Mouse (Mus musculus): Measurements from ENCODE around the gene Cd37.
A peak's percentile ranks its signal among the peaks of the same experiment; 100 is the strongest.

Cd37 gene

GRCm38 (mm10) chr7:45234922-45235571 is 3.9 kb downstream of the Cd37 start:
- DNase-seq (ENCODE audit: low read depth, low spot score) = peak; percentile 79

GRCm38 (mm10) chr7:45234333-45234841 is 4.5 kb downstream of the Cd37 start:
- peak; percentile 64 for DNase-seq (ENCODE audit: low read depth, low spot score)

- DNase-seq (ENCODE audit: low read depth, low spot score) = no peak
These were observed 5.2 kb downstream of the Cd37 start for GRCm38 (mm10) chr7:45233580-45234332.

- no peak for DNase-seq (ENCODE audit: low read depth, low spot score)
These were observed 6.0 kb downstream of the Cd37 start for GRCm38 (mm10) chr7:45232716-45233465.

DNA sequence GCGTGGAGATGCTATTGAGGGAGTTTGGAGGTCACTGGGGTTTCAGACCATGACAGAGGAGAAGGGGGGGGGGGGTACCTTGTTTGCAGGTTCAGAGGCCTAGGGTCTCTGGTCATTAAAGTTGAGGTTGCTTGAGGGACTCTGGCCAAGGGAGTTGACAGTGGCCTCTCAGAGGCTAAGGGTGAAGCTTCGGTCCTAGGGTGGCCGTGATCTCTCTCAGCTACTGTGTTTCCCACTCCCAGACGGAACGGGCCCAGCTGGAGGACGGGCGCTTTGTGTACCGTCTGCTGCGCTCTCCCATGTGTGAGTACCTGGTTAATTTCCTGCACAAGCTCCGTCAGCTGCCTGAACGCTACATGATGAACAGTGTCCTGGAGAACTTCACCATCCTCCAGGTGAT is 7.0 kb downstream of the Cd37 start:
- DNase-seq (ENCODE audit: low read depth, low spot score) = no peak

DNA sequence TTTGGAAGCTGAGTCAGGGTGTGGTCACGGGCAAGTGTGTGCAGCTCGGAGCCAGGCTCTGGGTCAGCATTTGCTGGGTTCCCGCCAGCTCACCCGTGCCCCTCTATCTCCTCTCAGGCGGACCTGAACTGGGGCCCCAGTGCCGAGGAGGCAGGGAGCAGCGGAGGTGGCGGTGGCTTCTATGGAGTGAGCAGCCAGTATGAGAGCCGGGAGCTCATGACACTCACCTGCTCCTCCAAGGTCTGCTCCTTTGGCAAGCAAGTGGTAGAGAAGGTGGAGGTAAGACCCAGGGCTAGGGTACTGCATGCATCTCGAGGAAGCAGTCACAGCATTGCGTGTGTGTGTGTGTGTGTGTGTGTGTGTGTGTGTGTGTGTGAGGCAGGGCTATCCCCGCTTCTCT is 7.7 kb downstream of the Cd37 start:
- peak; percentile 45 for DNase-seq (ENCODE audit: low read depth, low spot score)

DNA sequence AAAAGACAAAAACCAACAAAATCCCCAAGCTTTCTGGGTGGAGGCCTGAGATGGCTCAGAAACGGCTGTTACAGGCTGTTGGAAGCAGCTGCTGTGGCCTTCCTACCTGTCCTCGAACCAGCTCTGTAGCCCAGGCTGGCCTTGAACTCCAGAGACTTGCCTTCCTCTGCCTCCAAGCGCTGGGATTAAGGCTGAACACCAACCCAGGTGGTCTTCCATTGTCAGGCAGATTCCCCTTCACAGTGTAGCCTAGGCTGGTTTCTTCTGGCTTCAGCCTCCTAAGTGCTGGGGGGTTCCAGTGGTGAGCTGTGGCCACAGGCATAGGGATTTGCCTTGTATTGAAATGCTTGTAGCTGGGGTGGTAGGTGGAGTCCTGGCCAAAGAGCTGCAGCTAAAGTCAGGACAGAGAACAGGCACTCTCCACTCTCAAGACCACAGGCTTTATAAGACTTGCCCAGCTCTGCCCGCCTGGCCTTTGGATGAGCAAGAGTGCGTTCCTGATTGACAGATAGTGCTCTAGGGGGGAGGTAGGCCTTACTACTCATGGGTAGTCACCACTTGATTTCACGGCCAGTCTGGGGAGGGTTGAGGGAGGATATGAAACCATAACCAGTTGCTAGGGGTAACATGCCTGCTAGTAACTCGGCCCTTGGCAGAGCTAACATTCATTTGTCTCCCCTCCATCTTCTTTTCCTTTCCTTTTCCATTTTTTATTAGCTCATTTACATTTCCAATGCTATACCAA is 9.3 kb downstream of the Cd37 start:
- peak; percentile 81 for DNase-seq (ENCODE audit: low read depth, low spot score)

- DNase-seq (ENCODE audit: low read depth, low spot score) = peak; percentile 31
These were observed 9.9 kb downstream of the Cd37 start for GRCm38 (mm10) chr7:45229046-45229445.

- DNase-seq (ENCODE audit: low read depth, low spot score) = no peak
These were observed 10.4 kb downstream of the Cd37 start for GRCm38 (mm10) chr7:45228548-45228947.

DNA sequence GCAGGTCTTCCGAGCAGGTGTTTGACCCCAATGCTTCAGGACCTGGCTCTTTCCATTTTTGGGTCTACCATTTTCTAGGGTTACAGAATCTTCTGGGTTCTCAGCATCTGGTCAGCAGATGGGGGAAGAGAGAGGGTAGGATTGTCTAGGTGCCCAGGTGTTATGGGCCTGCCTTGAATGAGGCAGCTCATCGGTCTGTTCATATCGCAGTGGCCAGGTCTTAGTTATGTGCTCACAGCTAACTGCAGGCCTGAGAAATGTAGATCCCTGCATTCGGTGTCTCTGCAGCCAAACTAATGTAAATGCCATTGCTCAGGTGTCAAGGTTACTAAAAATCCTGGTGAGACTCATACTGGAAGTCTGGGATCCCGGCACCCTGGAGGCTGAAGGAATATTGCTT is 12.5 kb downstream of the Cd37 start:
- no peak for DNase-seq (ENCODE audit: low read depth, low spot score)

DNA sequence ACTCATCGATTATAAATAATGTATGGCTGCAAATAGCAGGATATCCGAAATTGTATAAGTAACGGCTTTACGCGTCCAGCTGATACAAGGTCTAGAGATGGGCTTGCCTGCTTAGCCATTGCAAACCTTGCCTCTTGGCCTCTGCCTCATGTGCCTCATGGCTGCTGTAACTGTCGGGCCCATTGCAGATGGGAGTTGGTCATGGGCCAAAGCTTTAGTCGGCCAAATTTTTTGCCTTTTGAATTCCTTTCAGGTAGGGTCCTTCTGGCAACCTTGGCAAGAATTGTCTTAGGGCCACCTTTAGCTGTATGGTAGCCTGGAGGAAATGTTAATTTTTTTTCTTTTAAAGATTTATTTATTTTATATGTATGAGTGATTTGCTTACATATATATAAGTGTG is 14.1 kb downstream of the Cd37 start:
- no peak for DNase-seq (ENCODE audit: low read depth, low spot score)

DNA sequence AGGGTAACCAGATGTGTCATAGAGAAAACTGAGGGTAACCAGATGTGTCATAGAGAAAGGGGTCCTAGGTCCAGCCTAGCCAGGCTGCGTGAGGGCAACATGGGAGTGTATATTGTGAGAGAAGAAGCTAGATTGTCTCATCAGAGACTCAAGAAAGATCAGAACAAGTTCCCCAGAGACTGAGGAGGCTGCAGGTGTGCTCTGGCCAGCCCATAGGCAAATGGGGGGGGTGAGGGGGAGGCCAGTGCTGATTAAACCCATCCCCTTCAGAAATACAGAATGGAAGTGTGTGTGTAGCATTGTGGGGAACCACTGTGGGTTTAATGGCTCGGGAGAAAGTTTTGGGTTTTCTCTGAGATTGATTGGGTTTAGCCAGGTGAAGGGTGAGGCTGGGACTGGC is 17.2 kb downstream of the Cd37 start:
- DNase-seq (ENCODE audit: low read depth, low spot score) = no peak

DNA sequence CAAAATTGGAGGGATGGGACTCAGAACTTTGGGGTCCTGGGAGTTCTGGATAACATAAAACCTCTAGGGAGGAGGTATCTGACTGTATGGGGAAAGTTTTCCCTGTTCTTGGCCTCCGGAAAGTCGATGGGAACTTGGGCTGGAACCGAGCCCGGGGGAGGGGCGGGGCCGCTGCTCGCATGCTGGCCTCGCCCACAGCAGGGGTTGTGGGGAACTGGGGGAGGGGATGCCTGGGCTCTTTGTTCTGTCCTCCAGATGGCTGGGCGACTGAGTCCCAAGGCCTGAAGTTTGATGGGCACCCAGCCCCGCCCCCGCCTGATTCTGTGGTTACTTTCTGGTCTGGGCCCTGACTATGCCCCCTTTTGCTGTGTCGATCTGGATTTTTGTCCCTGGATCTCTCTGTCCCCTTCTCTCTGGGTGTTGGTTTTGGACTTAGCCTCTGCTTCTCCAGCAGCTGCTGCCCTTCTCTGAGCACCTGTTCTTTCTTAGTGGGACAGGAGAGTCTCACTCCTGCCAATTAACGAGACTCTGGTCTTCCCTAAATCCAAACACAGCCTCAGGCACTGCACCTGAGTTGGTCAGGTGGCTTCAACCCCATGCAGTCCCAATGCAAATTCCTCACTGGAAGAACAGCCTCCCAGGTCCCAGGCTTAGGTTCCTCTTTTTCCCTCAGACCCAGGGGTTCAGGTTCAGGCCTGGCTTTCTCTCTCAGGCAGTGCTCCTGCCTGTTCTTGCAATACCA is 22.3 kb downstream of the Cd37 start:
- DNase-seq (ENCODE audit: low read depth, low spot score) = peak; percentile 91

- DNase-seq (ENCODE audit: low read depth, low spot score) = peak; percentile 92
These were observed 23.1 kb downstream of the Cd37 start, which contains the start of gene Tead2 for GRCm38 (mm10) chr7:45215673-45216441. Gene Tead2, plus strand, starts transcription at chr7:45215753.

- no peak for DNase-seq (ENCODE audit: low read depth, low spot score)
These were observed 25.2 kb downstream of the Cd37 start for GRCm38 (mm10) chr7:45213708-45214107.

- DNase-seq (ENCODE audit: low read depth, low spot score) = no peak
These were observed 26.6 kb downstream of the Cd37 start for GRCm38 (mm10) chr7:45212356-45212755.

GRCm38 (mm10) chr7:45211851-45212251 is 27.1 kb downstream of the Cd37 start, which contains the start of gene Dkkl1:
Gene Dkkl1, minus strand, starts transcription at chr7:45212147.
- peak; percentile 74 for DNase-seq (ENCODE audit: low read depth, low spot score)

- no peak for DNase-seq (ENCODE audit: low read depth, low spot score)
These were observed 27.8 kb downstream of the Cd37 start for GRCm38 (mm10) chr7:45211070-45211469.

- DNase-seq (ENCODE audit: low read depth, low spot score) = no peak
These were observed 30.7 kb downstream of the Cd37 start for GRCm38 (mm10) chr7:45208260-45208659.
